Mouse (Mus musculus) MEL-GATA-1-ER (cell line): Measurements from ENCODE around the gene Bik.
"Not testable (repeated sequence)": the region's sequence is repeated elsewhere in the genome, so short reads cannot be mapped to it uniquely, and the experiment has no call there.

ENCODE experiments used
- DNase-seq: peaks from one replicate; pipeline ENCODE4 v3.0.0-alpha.2; 2012; ENCODE audit warnings: low read depth; ENCODE audit errors: extremely low read depth

Gene Bik

DNA sequence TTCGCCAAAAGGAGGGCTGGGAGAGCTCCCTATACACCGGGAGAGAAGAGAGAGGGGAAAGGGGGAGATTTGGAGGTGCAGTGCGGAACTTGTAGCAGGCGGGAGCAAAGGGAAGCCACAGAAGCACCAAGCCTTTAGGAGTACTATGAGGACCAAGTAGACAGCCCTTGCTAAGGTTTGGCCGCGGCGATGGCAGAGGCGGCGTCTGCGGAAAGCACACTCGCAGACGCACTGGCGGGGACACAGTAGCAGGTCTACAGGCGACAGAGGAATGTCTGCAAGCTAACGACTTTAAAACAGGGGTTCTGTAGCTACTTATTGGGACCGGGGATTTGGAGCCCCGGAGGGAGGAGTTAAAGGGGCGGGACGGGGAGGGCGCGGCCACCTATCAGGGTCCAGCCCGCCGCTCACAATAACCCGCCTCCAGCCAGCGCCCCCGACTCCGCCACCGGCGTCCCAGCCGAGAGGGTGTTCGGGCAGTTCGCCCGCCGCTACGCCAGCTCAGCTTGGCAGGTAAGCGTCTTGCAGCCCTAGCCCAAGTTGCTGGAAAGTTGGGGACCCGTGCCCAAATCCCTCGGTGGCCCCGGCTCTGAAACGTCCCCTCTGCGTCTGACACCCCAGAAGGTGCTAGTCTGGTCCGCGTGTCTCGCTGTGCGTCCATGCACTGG is at the start of gene Bik:
Gene Bik, plus strand, starts transcription at position 439 of the 668 bp plus-strand sequence.
- no peak for DNase-seq

GRCm38 (mm10) chr15:83478096-83478495 is 48.6 kb upstream of the Bik start:
- no peak for DNase-seq

- DNase-seq, result no peak
Measured at GRCm38 (mm10) chr15:83479818-83480217, 46.8 kb upstream of the Bik start.

- no peak for DNase-seq
Measured at GRCm38 (mm10) chr15:83481236-83481780, 45.4 kb upstream of the Bik start.

- peak; percentile 48 for DNase-seq
Measured at GRCm38 (mm10) chr15:83482645-83483224, 43.9 kb upstream of the Bik start.

DNA sequence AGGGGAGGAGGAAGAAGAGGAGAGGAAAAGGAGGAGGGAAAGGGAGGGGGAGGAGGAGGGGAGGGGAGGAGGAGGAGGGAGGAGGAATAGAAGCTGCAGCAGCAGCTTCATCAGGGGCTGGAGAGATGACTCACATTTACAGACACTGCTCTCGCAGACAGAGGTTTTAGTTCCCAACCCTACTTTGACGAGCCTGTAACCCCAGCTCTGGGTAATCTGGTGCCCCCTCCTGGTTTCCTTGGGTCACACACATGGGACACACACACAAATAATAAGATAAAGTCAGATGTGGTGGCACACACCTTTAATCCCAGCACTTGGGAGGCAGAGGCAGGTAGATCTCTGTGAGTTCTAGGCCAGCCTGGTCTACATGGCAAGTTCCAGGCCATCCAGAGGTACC is 43.2 kb upstream of the Bik start:
- DNase-seq, result peak; percentile 49

DNA sequence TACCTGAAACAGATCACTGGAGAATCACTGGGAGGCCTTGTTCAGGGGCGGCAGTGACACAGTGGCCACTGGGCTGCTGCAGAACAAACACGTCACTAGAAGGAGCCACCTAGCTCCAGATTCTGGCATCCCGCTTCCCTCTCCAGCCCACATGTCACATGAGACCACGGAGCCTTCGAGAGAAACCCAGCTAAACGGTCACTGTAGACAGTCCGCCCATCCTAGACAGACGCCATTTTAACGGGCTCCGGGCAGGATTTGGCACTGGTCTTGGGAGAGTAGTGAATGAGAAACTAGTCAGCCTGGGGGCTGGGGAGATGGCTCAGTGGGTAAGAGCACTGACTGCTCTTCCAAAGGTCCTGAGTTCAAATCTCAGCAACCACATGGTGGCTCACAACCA is 42.4 kb upstream of the Bik start:
- DNase-seq, result no peak

GRCm38 (mm10) chr15:83487477-83488115 is 39.1 kb upstream of the Bik start:
- no peak for DNase-seq

DNA sequence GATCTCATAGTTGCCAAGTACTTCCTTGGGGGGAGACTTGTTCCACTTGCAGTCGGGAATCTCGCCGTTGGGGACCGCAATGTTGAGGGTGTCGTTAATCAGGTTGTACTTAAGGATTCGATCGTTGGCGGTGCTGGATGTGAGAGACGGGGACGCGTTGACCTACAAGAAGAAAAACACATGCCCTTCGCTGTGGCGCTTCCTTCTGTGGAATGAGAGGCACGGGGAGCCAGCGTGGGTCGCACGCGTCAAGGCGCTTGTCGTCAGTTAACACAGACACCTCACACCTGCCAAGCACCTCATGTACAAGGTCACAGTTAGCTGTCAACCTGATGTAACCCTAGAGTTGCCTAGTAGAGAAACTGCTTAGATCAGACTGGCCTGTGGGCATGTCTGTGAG is 37.2 kb upstream of the Bik start:
- DNase-seq, result no peak

- DNase-seq, result no peak
Measured at GRCm38 (mm10) chr15:83491891-83492290, 34.8 kb upstream of the Bik start.

- no peak for DNase-seq
Measured at GRCm38 (mm10) chr15:83493856-83494571, 32.6 kb upstream of the Bik start.

DNA sequence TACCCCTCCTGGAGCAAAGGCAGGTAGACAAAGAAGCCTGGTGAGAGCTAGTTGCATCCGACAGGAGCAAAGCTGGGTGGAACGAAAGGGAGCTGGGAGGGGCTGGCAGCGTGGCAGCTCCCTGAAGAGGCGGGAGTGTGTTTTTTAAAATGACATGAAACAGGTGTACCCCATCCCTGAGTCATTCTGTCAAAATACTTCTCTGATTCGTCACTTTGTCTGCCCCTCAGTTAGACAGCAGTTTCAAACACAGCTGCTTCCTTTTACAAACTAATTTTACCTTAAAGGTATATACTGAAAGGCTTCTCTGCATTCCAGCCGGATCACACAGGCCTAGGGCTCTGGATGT is 32.1 kb upstream of the Bik start:
- no peak for DNase-seq

DNA sequence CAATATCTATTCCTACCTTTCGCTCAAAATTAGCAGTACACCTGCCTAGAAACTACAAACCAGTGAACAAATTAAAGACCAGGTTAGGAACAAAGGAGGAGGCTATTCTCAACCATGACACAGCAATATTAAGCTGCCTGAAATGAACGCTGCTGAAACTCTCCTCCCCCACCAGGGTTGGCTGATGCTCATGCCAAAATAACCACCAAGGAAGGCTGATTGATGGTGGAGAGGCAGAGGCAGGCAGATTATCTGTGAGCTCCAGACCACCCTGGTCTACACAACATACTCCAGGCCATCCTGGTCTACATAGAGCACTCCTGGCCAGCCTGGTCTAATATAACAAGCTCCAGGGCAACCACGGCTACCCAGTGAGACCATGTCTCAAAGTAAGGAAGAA is 31.5 kb upstream of the Bik start:
- no peak for DNase-seq

DNA sequence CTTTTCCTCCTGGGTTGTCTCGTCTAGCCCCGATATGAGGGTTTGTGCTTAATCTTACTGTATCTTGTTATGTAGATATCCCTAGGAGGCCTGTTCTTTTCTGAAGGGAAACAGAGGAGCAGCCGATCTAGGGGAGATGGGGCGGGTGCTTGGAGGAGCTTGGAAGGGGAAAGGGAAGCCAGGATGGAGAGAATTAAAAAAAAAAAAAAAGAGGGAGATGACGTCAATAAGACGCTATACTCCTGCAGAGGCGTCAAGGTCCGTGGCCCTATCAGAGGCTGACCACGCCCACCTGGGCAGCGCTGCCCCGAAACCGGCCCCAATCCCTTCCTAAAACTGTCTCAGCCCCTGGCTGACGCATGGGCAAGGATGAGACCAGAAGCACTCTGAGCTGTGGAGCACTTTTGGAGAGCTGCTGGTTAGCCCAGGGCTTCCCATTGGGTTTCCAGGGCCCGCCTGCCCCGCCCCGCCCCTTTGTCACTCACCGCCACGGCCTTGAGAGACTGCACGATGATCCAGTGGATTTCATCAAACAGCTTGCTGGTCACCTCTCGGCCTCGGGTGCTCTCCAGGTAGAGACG is 30.8 kb upstream of the Bik start:
- no peak for DNase-seq

GRCm38 (mm10) chr15:83497299-83497698 is 29.4 kb upstream of the Bik start:
- no peak for DNase-seq

- DNase-seq, result no peak
Measured at GRCm38 (mm10) chr15:83499211-83499755, 27.4 kb upstream of the Bik start.

DNA sequence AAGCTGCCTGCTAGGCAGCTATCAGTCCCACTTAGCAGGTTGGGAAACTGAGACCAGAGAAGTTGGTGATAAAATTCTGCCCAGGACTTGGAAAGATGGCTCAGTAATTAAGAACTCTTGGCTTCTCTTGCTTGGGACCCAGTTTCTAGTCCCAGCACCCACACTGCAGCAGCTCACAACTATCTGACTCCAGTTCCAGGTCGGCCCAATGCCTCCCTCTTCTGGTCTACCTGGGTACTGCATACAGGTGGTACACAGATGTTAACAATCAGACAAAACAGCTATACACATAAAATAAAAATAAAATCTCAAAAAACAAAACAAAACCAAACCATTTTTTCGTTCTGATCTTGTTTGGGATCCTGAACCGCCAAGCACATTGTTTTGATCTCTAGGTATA is 26.3 kb upstream of the Bik start:
- DNase-seq, result no peak

DNA sequence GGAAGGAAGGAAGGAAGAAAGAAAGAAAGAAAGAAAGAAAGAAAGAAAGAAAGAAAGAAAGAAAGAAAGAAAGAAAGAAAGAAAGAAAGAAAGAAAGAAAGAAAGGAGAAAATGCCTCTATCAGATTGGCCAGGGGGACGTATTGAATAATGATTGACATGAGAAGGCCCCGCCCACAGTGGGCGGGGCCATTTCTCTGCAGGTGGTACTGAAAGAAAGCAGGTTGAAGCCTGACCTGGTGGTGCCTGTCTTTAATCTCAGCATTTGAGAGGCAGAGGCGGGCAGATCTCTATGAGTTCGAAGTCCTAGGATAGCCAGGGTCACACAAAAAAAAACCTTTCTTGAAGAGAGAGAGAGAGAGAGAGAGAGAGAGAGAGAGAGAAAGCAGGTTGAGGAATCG is 25.2 kb upstream of the Bik start:
- not testable (repeated sequence) for DNase-seq

DNA sequence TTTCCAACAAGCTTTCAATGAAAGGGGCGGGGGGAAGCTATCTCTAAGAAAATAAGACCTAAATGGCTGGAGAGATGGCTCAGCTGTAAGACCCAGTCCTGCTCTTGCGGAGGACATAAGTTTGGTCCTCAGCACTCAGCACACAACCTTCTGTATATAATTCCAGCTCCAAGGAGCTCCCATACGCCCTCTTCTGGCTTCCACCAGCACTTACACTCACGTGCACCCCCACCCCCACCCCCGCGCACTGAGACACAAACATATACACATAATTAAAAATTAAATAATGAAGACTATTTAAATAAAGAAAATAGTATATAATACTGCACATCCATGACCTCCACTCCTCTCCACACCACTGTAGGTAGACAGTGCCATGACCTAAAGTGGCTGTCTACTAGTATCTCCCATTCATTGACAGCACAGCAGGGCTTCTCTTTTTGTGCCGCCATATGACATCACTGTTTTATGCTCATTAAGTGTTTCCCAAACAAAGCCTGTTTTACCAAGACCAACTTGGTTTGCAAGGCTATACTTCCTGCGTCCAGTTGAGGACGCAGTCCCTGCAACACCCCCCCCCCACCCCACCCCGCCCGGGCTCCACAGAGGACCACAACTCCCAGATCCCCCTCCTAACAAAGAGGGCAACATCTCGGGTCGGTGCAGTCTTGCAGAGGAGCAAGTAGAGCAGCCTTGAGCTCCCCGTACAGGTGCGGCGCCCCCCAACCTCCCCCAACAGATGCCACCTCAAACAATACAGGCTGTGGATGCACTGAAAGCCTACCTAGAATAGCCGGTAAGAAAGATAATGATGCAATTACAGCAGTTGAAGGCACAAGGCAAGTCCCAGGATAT is 16.5 kb upstream of the Bik start:
- no peak for DNase-seq

DNA sequence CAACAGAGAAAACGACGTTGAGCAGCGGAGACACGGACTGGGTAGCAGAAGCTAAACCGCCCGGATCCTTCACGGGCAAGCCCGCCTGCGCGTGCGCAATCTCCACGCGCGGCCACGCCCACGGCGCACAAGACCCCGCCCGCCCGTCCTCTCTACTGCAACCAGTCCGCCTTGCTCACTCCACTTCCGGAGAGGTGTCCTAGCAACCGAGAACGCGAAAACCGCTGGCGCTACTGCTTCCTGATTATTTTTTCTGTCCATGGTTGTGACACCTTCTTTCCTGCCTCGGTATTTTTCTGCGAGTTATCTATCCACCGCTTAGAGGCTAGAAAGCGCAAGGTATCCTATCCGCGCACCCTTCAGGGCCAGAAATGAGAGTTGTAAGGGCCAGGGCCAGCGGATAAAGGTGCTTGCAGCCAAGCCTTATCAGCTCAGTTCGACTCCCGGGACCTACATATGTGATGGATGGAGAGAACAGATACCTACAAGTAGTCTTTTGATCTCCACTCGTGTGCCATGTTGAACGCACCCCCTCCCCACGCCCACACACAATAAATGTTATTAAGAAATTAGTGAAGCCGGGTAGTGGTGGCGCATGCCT is 15.8 kb upstream of the Bik start, which contains the start of gene Ttll1:
Gene Ttll1, minus strand, starts transcription at position 89 of the 601 bp plus-strand sequence.
- DNase-seq, result peak; percentile 87
